Mouse (Mus musculus) small intestine, adult 2 months (tissue): Measurements from ENCODE around the gene Hspa5.

Experiments used
- CTCF ChIP-seq: fragments of 200-500 bp; IDR thresholded peaks from 2 replicates; pipeline ENCODE4 v1.5.1; 2012; ENCODE audit warnings: low read depth, mild to moderate bottlenecking, control low read depth, inconsistent platforms, low read length, moderate library complexity, mixed read lengths; ENCODE audit not compliant: insufficient replicate concordance, insufficient read length; ENCODE audit errors: extremely low read depth
- POLR2A ChIP-seq: fragments of 200-500 bp; IDR thresholded peaks from 2 replicates; pipeline ENCODE4 v1.6.1; 2012; ENCODE audit warnings: low read depth, mild to moderate bottlenecking, control low read depth, inconsistent platforms, low read length, moderate library complexity

- TF ChIP-seq CTCF = no peak
- TF ChIP-seq POLR2A = no peak
These were observed 33.7 kb downstream of the Hspa5 start for GRCm38 (mm10) chr2:34805364-34805950.
